Mouse (Mus musculus) lung, embryonic 14.5 days (tissue): Measurements from ENCODE around the gene Sntb2. TPM values are rescaled to one million over a fixed set of nuclear protein-coding genes. Genes with fewer than 3 reads are reported as not detected.
A peak's percentile ranks its signal among the peaks of the same experiment; 100 is the strongest.
"Not testable (repeated sequence)": the region's sequence is repeated elsewhere in the genome, so short reads cannot be mapped to it uniquely, and the experiment has no call there.

ENCODE experiments used
- ATAC-seq: fragments of 200-750 bp; cut with Nextera tagmentation; 2 replicates; pipeline ENCODE4 v1.8.0; 2017; ENCODE audit warnings: mild to moderate bottlenecking, moderate TSS enrichment, moderate library complexity; ENCODE audit not compliant: insufficient read depth
- DNase-seq: peaks from one replicate; pipeline ENCODE4 v3.0.0-alpha.2; 2015
- H3K27ac ChIP-seq: fragments of 300-500 bp; sonication (generic); 2 replicates; pipeline ENCODE4 v1.5.1; 2014; ENCODE audit warnings: low read depth, mild to moderate bottlenecking, moderate library complexity
- H3K27me3 ChIP-seq: fragments of 300-500 bp; sonication (generic); 2 replicates; pipeline ENCODE4 v1.6.1; 2014; ENCODE audit warnings: low read length, control low read depth; ENCODE audit not compliant: insufficient read depth
- H3K36me3 ChIP-seq: fragments of 300-500 bp; sonication (generic); 2 replicates; pipeline ENCODE4 v1.6.1; 2014; ENCODE audit warnings: control low read depth; ENCODE audit not compliant: insufficient read depth
- H3K4me1 ChIP-seq: fragments of 300-500 bp; sonication (generic); 2 replicates; pipeline ENCODE4 v1.6.1; 2014; ENCODE audit warnings: antibody characterized with exemption, control low read depth; ENCODE audit not compliant: insufficient read depth
- H3K4me2 ChIP-seq: fragments of 300-500 bp; sonication (generic); 2 replicates; pipeline ENCODE4 v1.6.1; 2014; ENCODE audit warnings: mild to moderate bottlenecking
- H3K4me3 ChIP-seq: fragments of 300-500 bp; sonication (generic); 2 replicates; pipeline ENCODE4 v1.5.1; 2014; ENCODE audit warnings: low read depth, low read length
- H3K9ac ChIP-seq: fragments of 300-500 bp; sonication (generic); 2 replicates; pipeline ENCODE4 v1.6.1; 2014
- H3K9me3 ChIP-seq: fragments of 300-500 bp; sonication (generic); 2 replicates; pipeline ENCODE4 v1.6.1; 2016; ENCODE audit warnings: low read depth, low read length, control low read depth
- CTCF ChIP-seq: IDR thresholded peaks from 2 replicates; pipeline ENCODE4 v1.5.1; 2016; ENCODE audit warnings: antibody characterized with exemption, low read depth
- WGBS: fragments of 180-500 bp; shearing (Covaris S2); extraction: QIAGEN DNeasy Blood & Tissue Kit; methylation state at CpG from one replicate; pipeline ENCODE4 v1.1.7; 2014; 5-methylcytosine and 5-hydroxymethylcytosine counted together
- polyA plus RNA-seq: library from polyadenylated mRNA; unstranded; fragments of >200 nt; fragmentation: Nextera tagmentation; extraction: Ambion mirVana; gene quantifications from 2 replicates; pipeline ENCODE4 v1.2.1, GENCODE M21; 2014

Gene Sntb2
- polyA plus RNA-seq, 1 experiment from 2014 or later: 22.1 TPM

GRCm38 (mm10) chr8:106985404-106985821 lies 49.9 kb downstream of the Sntb2 start:
- Histone ChIP-seq H3K4me1 (no peaks in the 10 kb centered on the region), H3K9me3 (no peaks in the 10 kb centered on the region), H3K9ac (no peak overlapping the region), H3K27ac (no peak overlapping the region), H3K27me3 (no peaks in the 10 kb centered on the region), H3K4me2 (no peak overlapping the region), H3K4me3 (no peak overlapping the region), H3K36me3 (peaks cover 12% of the 10 kb centered on the region)
- no peak for TF ChIP-seq CTCF
- no peak for DNase-seq
- no peak for ATAC-seq
- 82% methylated on average over 9 of the region's 9 CpGs for WGBS

DNA sequence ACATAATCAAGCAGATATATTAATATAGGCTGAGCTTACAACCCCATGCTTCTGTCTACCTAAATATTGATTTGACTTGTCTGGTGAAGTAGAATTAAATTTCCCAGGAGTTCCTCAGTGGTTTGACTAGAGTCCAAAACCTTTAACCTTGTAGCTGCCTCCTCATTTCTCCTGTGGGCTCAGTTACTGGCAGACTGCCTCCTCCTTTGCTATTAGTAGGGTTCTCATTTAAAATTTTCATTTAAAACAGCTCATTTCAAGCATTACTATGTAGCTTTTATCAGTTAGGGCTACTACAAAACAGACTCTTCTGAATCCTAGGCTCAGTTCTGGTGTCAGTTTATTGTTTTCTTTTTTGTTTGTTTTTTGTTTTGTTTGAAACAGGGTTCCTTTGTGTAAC lies 50.4 kb downstream of the Sntb2 start:
- no peaks in the 10 kb centered on the region for H3K4me1 ChIP-seq
- peaks cover 13% of the 10 kb centered on the region for H3K36me3 ChIP-seq
- no peak overlapping the region for H3K9ac ChIP-seq
- no peak overlapping the region for H3K27ac ChIP-seq
- H3K4me3 ChIP-seq: no peak overlapping the region
- ATAC-seq (no peak), DNase-seq (no peak)
- no peak overlapping the region for H3K4me2 ChIP-seq
- TF ChIP-seq CTCF: no peak
- no peaks in the 10 kb centered on the region for H3K9me3 ChIP-seq
- no peaks in the 10 kb centered on the region for H3K27me3 ChIP-seq

- no peaks in the 10 kb centered on the region for H3K27me3 ChIP-seq
- no peaks in the 10 kb centered on the region for H3K4me1 ChIP-seq
- H3K9me3 ChIP-seq: no peaks in the 10 kb centered on the region
- no peak overlapping the region for H3K27ac ChIP-seq
- H3K4me2 ChIP-seq: no peak overlapping the region
- no peak for TF ChIP-seq CTCF
- H3K9ac ChIP-seq: no peak overlapping the region
- H3K36me3 ChIP-seq: peaks cover 19% of the 10 kb centered on the region
- H3K4me3 ChIP-seq: no peak overlapping the region
- DNase-seq (no peak), ATAC-seq (no peak)
Observed at GRCm38 (mm10) chr8:106987557-106987956, 52.0 kb downstream of the Sntb2 start.

DNA sequence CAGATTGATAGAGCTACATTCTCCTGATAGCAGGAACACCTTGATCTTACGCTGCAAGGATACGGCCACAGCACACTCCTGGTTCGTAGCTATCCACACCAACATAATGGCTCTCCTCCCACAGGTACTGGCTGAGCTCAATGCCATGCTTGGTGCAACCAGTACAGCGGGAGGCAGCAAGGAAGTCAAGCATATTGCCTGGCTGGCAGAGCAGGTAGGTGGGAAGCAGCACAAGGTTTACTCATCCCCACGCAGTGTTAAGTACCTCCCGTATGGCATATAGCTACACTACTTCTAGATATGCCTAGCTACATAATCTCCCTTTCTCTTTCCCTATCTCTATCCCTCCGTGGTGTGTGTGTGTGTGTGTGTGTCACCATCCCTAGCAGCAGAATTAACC lies 55.8 kb downstream of the Sntb2 start:
- H3K4me2 ChIP-seq: no peak overlapping the region
- H3K9me3 ChIP-seq: no peaks in the 10 kb centered on the region
- no peak overlapping the region for H3K4me3 ChIP-seq
- no peak overlapping the region for H3K27ac ChIP-seq
- 87% methylated on average over 7 of the region's 7 CpGs for WGBS
- H3K4me1 ChIP-seq: no peaks in the 10 kb centered on the region
- DNase-seq: no peak
- peaks cover 30% of the 10 kb centered on the region for H3K36me3 ChIP-seq
- no peaks in the 10 kb centered on the region for H3K27me3 ChIP-seq
- TF ChIP-seq CTCF: no peak
- no peak overlapping the region for H3K9ac ChIP-seq
- no peak for ATAC-seq

GRCm38 (mm10) chr8:106996339-106996738 lies 60.8 kb downstream of the Sntb2 start:
- not testable (repeated sequence) for ATAC-seq, H3K27me3 ChIP-seq

GRCm38 (mm10) chr8:106997416-106997815 lies 61.9 kb downstream of the Sntb2 start:
- Histone ChIP-seq H3K9me3 (no peaks in the 10 kb centered on the region), H3K4me2 (no peak overlapping the region), H3K4me3 (no peak overlapping the region), H3K27me3 (no peaks in the 10 kb centered on the region), H3K27ac (no peak overlapping the region), H3K36me3 (peaks cover 31% of the 10 kb centered on the region; the same call in 1 of the 2 replicates), H3K4me1 (no peaks in the 10 kb centered on the region), H3K9ac (no peak overlapping the region)
- TF ChIP-seq CTCF: no peak
- ATAC-seq: no peak
- no peak for DNase-seq
- 79% methylated on average over 4 of the region's 4 CpGs for WGBS

More at GRCm38 (mm10) chr8:106996339-106996738, 60.8 kb downstream of the Sntb2 start:
- H3K4me3 ChIP-seq, H3K4me1 ChIP-seq, H3K9me3 ChIP-seq, H3K4me2 ChIP-seq, DNase-seq, H3K9ac ChIP-seq, H3K27ac ChIP-seq: not testable (repeated sequence)
- H3K36me3 ChIP-seq: peaks cover 35% of the 10 kb centered on the region
- 85% methylated on average over 4 of the region's 4 CpGs for WGBS
- 0 out of 2 replicates have a peak, but pooled peaks have one; percentile 14 for TF ChIP-seq CTCF

- no peak overlapping the region for H3K4me2 ChIP-seq
- H3K27me3 ChIP-seq: no peaks in the 10 kb centered on the region
- H3K4me3 ChIP-seq: no peak overlapping the region
- ATAC-seq (no peak), DNase-seq (peak; percentile 74)
- no peaks in the 10 kb centered on the region for H3K4me1 ChIP-seq
- peaks cover 37% of the 10 kb centered on the region; the same call in 1 of the 2 replicates for H3K36me3 ChIP-seq
- no peak for TF ChIP-seq CTCF
- no peaks in the 10 kb centered on the region for H3K9me3 ChIP-seq
- H3K27ac ChIP-seq: no peak overlapping the region
- H3K9ac ChIP-seq: no peak overlapping the region
- WGBS: 62% methylated on average over 1 of the region's 1 CpGs
Observed at GRCm38 (mm10) chr8:106999068-106999467, 63.5 kb downstream of the Sntb2 start.

GRCm38 (mm10) chr8:107002532-107002931 lies 67.0 kb downstream of the Sntb2 start:
- H3K27ac ChIP-seq: no peak overlapping the region
- H3K4me2 ChIP-seq: no peak overlapping the region
- H3K27me3 ChIP-seq: no peaks in the 10 kb centered on the region
- TF ChIP-seq CTCF: peak; percentile 100
- 22% methylated on average over 5 of the region's 5 CpGs for WGBS
- no peaks in the 10 kb centered on the region for H3K4me1 ChIP-seq
- DNase-seq: peak; percentile 95
- H3K4me3 ChIP-seq: no peak overlapping the region
- peaks cover 44% of the 10 kb centered on the region for H3K36me3 ChIP-seq
- H3K9ac ChIP-seq: no peak overlapping the region
- no peaks in the 10 kb centered on the region for H3K9me3 ChIP-seq
- ATAC-seq: peak; percentile 76
